Mouse (Mus musculus): ENCODE data around the gene Hspa1b.
"Not testable (repeated sequence)": the region's sequence is repeated elsewhere in the genome, so short reads cannot be mapped to it uniquely, and the experiment has no call there.

The Hspa1b gene

DNA sequence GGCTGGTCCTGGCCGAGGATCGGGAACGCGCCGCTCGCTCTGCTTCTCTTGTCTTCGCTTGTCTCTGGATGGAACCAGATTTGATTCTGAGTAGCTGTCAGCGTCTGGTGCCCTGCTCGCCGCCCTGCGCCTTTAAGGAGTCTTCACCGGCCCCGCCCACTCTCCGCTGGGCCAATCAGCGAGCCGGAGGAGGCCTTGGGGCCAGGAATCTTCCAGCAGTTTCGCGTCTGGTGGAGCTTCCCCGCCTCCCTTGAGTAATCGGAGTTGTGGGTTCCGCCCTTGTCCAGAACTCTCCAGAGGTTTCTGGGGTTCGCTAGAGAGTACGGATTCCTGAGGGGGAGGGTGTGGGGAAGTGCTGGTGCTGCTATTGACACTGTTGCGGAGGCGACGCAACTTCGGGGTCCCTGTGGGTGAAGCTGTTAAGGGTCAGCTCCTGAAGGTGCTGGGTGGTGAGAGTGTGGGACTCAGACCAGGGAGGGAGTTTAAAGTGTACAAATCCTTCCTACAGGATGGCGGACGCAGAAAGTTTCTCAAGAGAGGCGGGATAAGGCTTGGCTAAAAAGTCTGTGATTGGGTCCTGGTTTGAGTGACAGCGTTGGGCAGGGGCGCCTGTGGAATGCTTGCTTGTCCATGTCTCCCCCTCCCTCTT, at the start of gene Hspa1b:
Hspa1b (minus strand) TSS at position 109 of the 649 bp plus-strand sequence.
- DNase-seq, result peak; percentile 82

DNA sequence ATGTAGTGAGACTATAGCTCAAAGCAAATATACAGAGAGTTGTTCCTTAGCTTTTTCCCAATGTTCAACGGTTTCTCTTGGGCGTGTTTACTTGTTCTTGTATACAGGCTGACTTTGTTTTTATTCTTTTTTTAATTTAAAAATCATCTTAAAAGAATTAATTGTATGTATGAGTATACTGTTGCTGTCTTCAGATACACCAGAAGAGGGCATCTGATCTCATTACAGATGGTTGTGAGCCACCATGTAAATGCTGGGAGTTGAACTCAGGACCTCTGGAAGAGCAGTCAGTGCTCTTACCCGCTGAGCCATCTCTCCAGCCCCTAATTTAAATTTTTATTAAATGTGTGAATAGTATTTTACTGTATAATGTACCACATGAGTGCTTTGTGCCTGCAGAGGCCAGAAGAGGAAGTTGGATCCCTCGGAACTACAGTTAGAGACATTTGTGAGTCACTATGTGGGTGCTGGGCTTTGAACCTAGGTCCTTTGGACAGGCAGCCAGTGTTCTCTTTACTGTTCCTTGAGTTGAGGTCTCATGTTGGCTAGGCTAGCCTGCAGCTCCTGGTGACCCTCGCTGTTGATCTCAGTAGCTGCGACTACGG, 48.5 kb upstream of the Hspa1b start:
- DNase-seq, result no peak

DNA sequence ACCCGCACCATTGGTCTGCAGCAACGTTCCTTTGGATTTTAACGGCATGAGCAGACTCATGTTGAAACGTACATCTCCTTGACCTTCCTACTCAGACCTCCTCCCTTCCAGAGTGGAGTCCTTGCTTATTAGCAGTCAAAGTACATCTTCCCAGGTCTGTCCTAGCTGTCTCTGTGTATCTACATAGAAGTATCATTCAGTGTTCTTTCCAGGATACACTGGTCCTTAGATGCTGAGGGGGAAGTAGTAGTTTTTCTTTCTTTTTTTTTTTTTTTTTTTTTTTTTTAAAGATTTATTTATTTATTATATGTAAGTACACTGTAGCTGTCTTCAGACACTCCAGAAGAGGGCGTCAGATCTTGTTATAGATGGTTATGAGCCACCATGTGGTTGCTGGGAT, 46.9 kb upstream of the Hspa1b start:
- DNase-seq, result not testable (repeated sequence)

DNA sequence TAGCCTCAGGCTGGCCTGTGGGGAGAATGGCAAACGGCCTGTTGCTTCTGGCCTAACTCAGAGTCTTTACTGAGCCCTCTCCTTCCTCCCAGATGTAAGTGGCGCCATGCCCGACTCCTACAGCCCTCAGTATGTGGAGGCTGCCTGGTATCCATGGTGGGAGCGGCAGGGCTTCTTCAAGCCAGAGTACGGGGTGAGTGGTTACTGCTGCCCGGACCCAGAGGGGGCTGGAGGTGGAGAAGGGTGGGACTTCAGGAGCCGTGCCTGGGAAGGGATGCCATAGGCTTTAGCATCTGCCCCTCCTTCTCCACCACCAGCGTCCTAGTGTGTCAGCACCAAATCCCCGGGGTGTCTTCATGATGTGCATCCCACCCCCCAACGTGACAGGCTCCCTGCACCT, 46.1 kb upstream of the Hspa1b start:
- peak; percentile 35 for DNase-seq

DNA sequence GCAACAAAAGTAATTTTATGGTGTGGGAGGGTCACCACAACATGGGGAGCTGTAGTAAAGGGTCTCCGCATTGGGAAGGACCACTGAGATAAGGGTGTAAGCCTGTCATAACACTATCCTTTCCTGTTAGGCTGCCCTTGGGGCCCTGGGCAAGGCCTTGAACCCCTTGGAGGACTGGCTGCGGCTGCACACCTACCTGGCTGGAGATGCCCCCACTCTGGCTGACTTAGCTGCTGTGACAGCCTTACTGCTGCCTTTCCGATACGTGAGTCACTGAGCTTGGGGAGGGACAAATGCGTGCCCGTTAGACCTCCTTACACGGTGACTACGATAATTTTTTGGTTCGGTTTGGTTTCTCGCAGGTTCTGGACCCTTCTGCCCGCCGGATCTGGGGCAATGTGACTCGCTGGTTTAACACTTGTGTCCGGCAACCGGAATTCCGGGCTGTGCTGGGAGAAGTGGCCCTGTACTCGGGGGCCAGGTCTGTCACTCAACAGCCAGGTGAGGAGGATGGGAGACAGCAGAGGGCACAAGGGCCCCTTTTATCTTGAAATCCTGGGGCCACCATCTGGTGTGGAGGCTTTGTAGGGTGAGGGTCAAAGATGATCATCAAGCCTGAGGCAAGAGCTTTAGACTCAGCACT, 45.2 kb upstream of the Hspa1b start:
- no peak for DNase-seq

DNA sequence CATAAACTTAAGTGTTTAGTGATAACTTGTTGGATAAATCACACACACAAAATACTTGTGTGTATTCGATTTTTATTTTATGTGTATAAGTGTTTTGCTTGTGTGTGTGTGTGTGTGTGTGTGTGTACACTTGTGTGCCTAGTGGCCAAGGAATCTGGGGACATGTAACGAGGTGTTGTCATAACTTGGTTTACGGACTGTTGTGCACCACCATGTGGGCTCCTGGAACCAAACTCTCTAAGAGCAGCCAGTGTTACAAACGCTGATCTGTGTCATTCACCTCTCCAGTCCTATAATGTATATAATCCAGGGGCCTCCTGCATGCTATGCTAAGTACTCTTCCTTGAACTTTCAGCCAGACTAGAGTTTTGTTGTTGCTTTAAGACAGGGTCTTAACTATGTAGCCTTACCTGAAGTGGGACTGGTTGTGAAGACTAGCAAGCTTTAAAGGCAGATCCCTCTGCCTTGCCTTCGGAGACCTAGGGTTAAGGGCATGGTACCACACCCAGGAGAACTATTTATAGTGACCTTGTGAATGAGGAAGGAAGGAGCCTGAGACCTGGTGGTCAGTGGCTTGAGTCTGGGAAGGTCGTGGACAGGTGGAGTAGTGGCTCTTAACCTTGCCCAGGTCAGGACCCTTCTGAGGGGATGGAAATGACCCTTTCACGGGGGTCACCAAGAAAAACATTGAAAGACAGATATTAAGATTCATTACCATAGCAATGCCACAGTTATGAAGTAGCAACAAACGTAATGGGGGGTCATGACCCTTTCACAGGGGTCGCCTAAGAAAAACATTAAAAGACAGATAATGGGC, 44.2 kb upstream of the Hspa1b start:
- DNase-seq, result no peak

DNA sequence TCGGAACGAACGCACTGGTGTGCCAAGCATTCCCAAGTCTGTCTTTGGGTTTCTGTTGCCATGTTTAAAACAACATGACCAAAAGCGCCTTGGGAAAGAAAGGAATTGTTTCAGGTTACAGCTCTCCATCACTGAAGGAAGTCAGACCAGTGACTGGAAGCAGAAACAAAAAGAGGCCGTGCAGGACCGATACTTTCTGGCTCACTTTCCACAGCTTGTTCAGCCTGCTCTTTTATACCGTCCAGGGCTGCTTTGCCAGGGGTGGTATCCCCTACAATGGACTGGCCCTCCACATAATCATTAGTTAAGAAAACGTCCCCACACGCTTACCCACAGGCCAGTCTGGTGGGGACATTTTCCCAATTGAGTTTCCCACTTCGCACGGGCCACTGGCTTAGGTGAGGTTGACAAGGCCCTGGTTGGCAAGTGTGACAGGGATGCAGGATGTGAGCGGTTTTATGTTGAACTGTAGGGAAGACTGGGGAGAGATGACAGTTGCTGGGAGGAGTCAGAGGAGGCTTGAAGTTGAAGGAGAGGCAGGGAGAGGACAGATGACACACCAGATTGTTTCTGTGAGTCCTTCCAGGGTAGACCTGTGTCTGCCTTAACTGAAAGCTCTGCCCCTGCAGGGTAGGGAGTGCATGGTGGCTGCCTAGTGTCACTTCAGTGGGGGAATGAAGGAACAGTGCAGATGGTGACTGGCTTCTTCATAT, 43.3 kb upstream of the Hspa1b start:
- DNase-seq, result peak; percentile 45

DNA sequence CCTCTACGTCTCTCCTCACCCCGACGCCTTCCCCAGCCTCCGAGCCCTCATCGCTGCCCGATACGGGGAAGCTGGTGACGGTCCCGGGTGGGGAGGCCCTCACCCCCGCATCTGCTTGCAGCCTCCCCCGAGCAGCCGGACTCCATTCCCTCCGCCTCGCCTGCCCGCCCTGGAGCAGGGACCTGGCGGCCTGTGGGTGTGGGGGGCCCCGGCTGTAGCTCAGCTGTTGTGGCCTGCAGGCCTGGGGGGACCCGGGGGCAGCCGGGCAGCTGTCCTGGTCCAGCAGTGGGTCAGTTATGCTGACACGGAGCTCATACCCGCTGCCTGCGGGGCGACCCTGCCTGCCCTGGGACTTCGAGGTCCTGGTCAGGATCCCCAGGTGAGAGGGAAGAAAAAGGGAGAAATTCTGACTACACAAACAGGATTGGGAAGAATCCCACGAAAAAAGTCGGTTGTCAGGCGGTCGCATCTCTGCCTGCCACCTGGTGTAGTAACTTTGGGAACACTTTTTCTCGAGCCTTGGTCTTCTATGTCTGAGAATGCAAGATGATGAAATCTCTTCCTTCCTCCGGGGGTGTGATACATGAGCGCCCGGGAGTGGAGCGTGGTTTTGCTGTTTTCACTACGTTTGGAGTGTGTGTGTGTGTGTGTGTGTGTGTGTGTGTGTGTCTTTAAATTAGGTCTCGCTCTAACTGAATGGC, 42.6 kb upstream of the Hspa1b start:
- no peak for DNase-seq

DNA sequence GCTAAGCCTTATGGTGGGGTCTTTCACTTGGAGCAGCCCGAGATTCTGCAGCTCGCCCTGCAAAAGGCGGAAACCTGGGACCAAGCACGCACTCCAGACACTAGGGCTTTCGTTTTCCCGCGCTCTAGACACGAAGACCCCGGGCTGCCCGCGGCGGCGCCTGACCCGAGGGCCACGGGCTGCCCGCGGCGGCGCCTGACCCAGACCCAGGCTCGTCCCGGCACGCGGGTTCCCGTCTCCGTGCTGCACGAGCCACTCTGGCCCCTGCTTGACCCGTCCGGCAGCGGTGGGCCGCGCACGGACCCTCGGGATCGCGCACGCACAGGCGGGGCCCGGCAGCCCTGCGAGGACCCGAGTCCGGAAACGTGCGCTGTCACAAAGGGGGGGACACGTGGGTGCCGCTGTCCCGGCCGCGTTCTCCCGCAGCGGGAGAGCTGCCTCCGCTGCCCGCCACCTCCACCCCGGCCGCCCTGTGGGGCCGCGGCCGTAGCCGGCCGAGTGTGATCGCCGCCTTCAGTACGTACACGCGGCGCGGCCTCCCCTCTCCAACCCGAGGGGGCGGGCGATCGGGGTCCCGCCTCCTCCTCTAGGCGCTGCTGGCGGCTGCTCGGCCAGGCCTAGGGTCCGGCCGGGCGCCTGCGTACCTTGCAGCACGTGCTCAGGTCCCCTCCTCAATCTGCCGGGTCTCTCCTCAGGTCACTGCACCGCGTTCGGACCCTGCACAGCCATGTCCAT, 41.8 kb upstream of the Hspa1b start, which contains the start of gene Vars:
Vars (plus strand) TSS at position 271 of the 735 bp plus-strand sequence.
- DNase-seq, result peak; percentile 81

DNA sequence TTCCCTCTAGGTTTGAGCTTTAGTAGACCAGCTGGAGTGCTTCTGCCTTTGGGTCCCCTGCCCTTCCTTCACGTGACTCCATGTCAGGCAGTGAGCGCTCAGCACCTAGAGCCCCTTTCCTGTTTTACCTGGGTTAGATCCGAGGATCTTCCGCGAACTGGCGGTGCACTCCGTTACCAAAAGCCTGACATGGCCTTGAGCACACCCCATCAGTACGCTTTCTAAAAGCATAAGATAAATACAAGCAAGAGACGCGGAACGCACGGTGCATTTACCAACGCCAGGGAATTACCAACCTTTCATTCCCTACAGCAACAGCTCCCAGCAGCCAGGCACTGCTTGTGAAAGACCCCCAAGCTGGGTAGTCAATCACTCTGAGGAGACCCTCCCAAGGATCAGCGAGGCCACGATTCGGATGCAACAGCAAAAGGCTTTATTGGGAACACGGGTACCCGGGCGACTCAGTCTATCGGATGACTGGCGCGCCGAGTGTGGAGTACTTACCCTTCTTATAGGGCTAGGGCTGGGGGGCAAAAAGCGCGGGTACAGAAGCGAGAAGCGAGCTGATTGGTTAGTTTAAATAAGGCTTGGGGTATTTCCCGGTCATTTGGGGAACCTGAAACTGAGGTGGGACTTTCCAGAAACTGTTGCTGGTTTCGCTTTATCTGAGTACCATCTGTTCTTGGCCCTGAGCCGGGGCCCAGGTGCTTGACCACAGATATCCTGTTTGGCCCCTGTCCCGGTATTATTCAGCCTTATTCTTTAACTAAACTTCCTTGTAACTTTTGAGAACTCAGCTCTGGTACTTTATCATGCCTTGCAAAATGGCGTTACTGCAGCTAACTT, 41.1 kb upstream of the Hspa1b start:
- peak; percentile 42 for DNase-seq

DNA sequence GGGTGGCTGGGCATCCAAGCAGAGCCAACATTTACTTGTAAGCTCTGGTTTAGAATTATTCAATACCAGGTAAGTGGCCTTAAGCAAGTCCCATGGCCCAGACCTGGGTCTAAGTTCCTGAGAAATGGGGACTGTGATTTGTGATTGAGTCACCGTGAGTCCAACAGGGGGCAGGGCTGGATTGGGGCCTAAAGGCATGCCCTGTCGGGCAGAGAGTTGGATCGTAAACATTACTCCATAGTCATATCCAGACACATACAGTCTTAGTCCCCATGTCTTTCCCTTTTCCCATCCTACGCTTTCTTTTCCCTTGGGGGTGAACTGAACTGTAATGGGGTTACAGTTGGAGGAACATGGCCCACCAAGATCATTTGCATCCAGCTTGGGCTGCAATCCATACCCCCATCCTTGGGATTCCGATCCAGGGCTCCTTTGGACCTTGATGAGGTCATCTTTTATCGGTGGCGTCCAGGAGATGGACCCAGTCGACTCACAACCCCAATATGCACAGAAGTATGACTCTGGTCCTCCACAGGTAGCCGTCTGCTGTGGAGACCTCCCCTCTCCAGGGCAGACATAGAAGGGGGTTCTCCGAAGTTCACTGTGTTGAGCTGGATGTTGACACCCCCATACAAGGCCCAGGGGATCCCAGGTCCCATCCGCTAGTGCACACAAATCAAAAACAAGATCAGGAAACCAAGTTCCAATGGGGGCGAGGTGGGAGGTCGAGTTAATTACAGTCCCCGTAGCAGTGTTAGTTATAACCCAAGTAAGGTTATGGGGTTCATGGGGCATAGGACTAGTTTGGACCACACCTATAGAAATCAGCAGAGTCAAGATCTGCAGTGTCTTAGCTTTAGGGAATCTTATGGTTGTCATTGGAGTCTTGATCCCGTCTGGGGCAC, 39.7 kb upstream of the Hspa1b start:
- DNase-seq, result peak; percentile 18

DNA sequence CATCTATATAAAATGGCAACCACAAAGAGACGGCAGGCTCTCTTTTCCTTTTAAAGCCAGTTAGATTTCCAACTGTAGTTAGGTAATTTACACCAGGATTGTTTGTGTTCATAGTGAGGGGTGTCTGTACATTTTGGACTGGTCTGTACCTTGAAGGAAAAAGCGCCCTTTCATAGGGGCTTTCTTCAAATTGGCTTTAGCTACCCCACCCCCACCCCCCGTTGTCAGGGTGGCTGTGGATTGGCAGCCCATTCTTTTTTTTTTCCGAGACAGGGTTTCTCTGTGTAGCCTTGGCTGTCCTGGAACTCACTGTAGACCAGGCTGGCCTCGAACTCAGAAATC, 38.1 kb upstream of the Hspa1b start:
- no peak for DNase-seq

DNA sequence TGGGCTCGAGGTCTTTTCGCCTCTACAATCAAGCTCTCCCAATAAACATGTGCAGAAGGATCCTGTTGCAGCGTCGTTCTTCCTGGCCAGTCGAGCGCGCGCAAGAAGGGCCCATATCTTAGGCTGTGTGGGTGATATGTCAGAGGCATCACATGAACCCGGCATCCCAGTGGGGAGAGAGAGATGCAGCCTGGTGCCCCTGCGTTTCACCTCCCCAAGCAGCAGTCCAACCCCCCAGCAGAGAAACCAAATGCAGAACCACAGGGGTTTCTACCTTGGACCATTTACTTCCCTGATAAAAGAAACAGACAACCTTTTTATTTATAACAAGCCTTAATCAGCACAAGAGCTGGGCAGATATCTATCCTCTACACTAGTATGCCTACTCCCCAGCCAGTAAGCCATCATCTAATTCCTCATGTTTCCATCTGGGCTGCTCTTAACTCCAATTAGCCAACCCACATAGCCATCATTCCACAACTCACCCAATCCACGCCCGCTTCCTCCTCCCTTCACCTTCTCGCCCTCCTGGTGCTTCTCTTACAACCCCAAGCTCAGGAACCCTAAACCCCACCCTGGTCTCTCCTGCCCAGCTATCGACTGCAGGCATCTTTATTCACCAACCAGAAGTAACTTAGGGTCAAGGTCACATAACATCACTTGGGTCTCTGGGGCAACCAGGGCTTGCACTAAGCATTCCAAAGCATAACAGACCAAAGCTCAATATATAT, 37.5 kb upstream of the Hspa1b start:
- DNase-seq, result no peak

DNA sequence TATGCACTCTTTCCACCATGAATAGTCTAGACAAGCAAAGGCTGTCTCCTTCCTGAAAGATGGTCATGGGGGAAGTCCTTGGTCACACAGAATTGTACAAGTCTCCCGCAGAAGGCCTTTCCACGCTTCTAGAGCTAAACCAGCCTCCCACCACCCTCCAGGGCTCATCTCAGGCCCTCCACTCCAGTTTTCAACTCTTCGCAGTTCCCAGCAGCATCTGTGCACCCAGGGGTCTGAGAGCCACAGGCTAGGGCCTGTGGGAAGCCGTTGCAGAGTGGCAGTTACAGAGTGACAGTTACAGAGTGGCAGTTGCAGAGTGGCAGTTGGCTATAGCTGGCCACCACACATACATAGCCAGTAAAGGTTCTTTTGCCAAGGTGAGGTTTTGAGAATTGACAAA, 36.9 kb upstream of the Hspa1b start:
- DNase-seq, result not testable (repeated sequence)

DNA sequence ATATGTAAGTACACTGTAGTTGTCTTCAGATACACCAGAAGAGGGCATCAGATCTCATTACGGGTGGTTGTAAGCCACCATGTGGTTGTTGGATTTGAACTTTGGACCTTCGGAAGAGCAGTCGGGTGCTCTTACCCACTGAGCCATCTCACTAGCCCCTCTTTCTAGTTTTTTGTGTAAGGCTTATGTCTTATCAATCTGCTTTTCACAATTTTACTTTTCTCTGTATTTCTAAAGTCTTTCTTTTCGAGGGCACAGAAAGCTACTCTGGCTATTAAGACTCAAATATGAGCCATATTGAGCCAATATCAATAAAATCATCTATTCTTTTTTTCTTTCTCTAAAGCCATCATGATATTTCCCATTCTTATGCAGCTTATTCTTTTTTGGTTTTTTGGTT, 36.2 kb upstream of the Hspa1b start:
- DNase-seq, result not testable (repeated sequence)

DNA sequence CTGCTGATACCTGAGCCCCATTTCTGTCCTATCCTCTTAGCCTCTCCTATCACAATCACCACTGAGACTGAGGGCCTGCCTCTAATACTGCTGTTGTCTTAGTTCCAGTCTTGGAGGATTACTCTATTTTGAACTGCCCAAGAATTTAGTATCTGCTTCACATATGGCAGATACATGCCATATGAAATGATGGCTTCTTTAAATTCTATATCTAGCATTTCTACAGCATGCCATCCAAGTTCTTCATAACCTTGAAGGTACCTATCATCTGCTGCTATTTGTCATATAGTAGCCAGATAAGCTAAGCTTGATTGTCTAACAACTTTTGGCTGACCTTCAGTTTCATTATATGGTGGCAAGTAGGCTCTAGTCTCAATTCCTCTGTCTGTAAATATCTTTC, 35.7 kb upstream of the Hspa1b start:
- DNase-seq, result no peak

DNA sequence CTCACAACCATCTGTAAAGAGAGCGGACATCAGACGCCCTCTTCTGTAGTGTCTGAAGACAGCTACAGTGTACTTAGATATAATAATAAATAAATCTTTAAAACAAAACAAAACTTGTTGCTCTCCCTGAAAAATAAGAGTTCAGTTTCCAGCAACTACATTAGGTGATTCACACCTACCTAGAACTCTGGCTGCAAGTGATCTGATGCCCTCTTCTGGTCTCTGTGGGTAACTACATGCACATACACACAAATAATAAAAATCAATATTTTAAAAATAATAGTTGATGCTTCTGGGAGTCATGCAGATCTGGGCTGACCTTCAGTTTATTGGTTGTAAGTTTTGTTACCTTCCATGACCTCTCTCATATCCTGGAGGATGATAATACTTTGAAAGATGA, 25.2 kb upstream of the Hspa1b start:
- DNase-seq, result peak; percentile 67

DNA sequence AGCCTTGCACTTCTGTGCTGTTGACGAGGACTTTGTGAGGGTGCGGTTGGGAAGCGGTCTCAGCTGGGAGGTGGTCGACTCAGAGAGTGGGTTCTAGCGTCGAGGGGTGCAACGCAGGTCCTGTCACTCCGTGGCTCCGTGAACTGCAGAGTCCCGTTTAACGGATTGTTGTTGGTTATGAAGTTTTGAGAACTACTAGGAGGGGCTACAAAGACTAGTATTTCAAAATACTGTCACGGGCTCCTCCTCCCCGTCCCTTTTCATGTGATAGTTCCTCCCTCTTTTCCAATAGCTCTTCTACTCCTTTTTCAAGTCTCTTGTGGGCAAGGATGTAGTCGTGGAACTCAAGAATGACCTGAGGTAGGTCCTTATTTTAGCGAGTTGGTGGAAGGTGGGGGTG, 23.3 kb upstream of the Hspa1b start:
- DNase-seq, result no peak

DNA sequence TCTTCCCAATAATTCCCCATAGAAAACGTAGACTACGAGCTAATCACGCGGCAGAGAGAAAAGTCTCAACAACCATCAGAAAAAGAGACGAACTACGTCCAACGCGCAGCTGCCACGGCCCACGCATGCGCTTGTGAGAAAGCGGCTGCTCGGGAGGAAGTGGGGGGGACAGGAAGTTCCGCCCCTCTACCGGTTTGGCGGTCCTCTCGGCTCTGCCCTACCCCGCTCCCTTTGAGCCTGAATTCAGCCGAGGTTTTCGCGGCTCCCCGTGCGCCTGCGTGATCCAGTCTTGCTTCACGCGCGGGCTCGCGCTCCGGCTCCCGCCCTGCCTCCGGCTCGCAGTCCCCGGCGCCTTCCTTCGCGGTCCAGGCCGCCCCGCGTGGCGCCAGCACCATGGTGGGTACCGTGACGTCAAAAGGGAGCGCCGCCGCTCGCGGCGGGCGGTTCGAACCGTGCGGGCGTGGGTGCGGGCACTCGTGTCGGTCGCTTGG, 22.7 kb upstream of the Hspa1b start, which contains the start of gene Lsm2:
Lsm2 (plus strand) TSS at position 173 of the 491 bp plus-strand sequence.
- peak; percentile 91 for DNase-seq

Measured in cerebellum, adult 9-10 months (tissue).